In the genomic region with DNA sequence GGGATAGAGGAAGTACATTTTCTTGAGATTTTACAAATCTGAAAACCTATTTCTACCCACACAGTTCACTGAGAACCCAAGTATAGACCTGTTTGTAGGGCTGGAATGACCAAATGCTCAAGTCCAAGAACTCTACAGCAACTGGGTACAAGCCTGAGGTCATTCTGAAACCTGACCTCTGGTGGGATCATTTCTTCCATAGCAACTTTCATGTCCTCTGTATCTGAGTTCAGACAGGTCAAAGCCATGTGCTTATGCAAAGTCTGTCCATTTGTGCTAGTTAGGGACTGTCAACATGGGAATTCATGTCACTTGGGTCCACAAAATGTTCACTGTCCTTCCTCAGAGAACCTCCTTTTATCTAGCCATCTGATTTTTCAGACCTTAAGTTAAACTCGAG, we compare ENCODE assay signal across 23 mouse cellular contexts. TPM values are rescaled to one million over a fixed set of nuclear protein-coding genes. Genes with fewer than 3 reads are reported as not detected.
"Had no signal": no experiment of that assay in that cellular context is flagged by ENCODE, and none has a peak within 500 bp of the region (broad histone marks: within the 10 kb centered on the region; RNA-seq: fewer than 3 reads in every experiment).

No protein-coding gene starts in this region.

- H3K27ac ChIP-seq: neural tube, embryonic 12.5 days; neural tube, embryonic 13.5 days; neural tube, embryonic 15.5 days; stomach, embryonic 15.5 days; stomach, postnatal 0 days had no signal

- H3K4me1 ChIP-seq: neural tube, embryonic 12.5 days; neural tube, embryonic 13.5 days; neural tube, embryonic 15.5 days; stomach, embryonic 15.5 days had no signal

- H3K4me3 ChIP-seq: neural tube, embryonic 12.5 days; neural tube, embryonic 13.5 days; neural tube, embryonic 15.5 days; stomach, embryonic 15.5 days had no signal

- H3K9me3 ChIP-seq: neural tube, embryonic 12.5 days; neural tube, embryonic 13.5 days; neural tube, embryonic 15.5 days; stomach, embryonic 15.5 days had no signal

- H3K36me3 ChIP-seq: neural tube, embryonic 12.5 days; neural tube, embryonic 13.5 days; neural tube, embryonic 15.5 days; stomach, embryonic 15.5 days had no signal

- DNase-seq: retina, postnatal 1 day; right cerebral cortex, adult 18-20 months; right cerebral cortex, postnatal 14 days; right cerebral cortex, postnatal 25 days; right cerebral cortex, postnatal 4 days; spleen, adult 18-20 months; thymus, adult 18-20 months; thymus, adult 2 months; thymus, postnatal 14 days; thymus, postnatal 25 days; thymus, postnatal 36 days; thymus, postnatal 4 days had no signal

- H3K27me3 ChIP-seq: neural tube, embryonic 12.5 days; neural tube, embryonic 13.5 days; neural tube, embryonic 15.5 days; stomach, embryonic 15.5 days had no signal

- H3K9ac ChIP-seq: neural tube, embryonic 12.5 days; neural tube, embryonic 13.5 days; neural tube, embryonic 15.5 days; stomach, embryonic 15.5 days had no signal

- H3K4me2 ChIP-seq: neural tube, embryonic 12.5 days; neural tube, embryonic 13.5 days; neural tube, embryonic 15.5 days; stomach, embryonic 15.5 days had no signal

RNA-seq across cellular contexts. Expression of a gene that starts 42.4 kb away (rescaled TPM):
- total RNA-seq: neutrophil, adult 5-6 weeks had no signal
- polyA plus RNA-seq: neural tube, embryonic 12.5 days; neural tube, embryonic 13.5 days; neural tube, embryonic 14.5 days; neural tube, embryonic 15.5 days; thymus, postnatal 0 days had no signal

RNA-seq across cellular contexts. Expression of a gene that starts 46.5 kb away (rescaled TPM):
- total RNA-seq: neutrophil, adult 5-6 weeks had no signal
- polyA plus RNA-seq: small intestine, adult 2 months; spleen, adult 2 months; stomach, embryonic 14.5 days; thymus, postnatal 0 days had no signal
